Mouse (Mus musculus) left cerebral cortex, postnatal 25 days (tissue): ENCODE measurements around the gene Osbpl8. TPM values are rescaled to one million over a fixed set of nuclear protein-coding genes. Genes with fewer than 3 reads are reported as not detected.
"Not testable (repeated sequence)": the region's sequence is repeated elsewhere in the genome, so short reads cannot be mapped to it uniquely, and the experiment has no call there.

ENCODE experiments used
- DNase-seq, 2 experiments: peaks; one replicate each; pipeline ENCODE4 v3.0.0; 2022; ENCODE audit warnings: low spot score in 2 of 2, mixed read lengths in 1 of 2
- intact Hi-C: fragments of 180-260 bp; cut with DNase I; formaldehyde crosslinking; loops from one replicate; pipeline ENCODE4 v1.15.1; 2025
- total RNA-seq, 2 experiments: library from RNA; stranded (reverse); gene quantifications; 2 replicates each; pipeline ENCODE4 v1.2.3; 2021

Gene Osbpl8
- total RNA-seq, 2 experiments from 2014 or later, result 90.9 to 98.6 TPM

- intact Hi-C loops, result no loop called here
- no peak for DNase-seq
Observed at GRCm38 (mm10) chr10:111177336-111177735, 12.8 kb downstream of the Osbpl8 start.

GRCm38 (mm10) chr10:111178024-111178423 is 13.5 kb downstream of the Osbpl8 start:
- DNase-seq, result peak; percentile 59 to 91
- intact Hi-C loops, result loop anchor here (1.0 kb wide), 1 partner anchor 12 kb away; no protein-coding TSS in a partner anchor

- intact Hi-C loops, result no loop called here
Observed at GRCm38 (mm10) chr10:111180633-111181032, 16.1 kb downstream of the Osbpl8 start.

GRCm38 (mm10) chr10:111183634-111184270 is 19.2 kb downstream of the Osbpl8 start:
- intact Hi-C loops, result no loop called here
- no peak for DNase-seq

More at GRCm38 (mm10) chr10:111180633-111181032, 16.1 kb downstream of the Osbpl8 start:
- DNase-seq, result no peak

GRCm38 (mm10) chr10:111185574-111186269 is 21.2 kb downstream of the Osbpl8 start:
- DNase-seq, result no peak
- intact Hi-C loops, result loop anchor here (5.0 kb wide), 1 partner anchor 67 kb away; no protein-coding TSS in a partner anchor

- intact Hi-C loops, result loop anchor here (5.0 kb wide), 1 partner anchor 63 kb away; no protein-coding TSS in a partner anchor
- DNase-seq, result no peak
Observed at GRCm38 (mm10) chr10:111189022-111189555, 24.5 kb downstream of the Osbpl8 start.

- intact Hi-C loops, result loop anchor here (1.0 kb wide), 1 partner anchor 12 kb away; no protein-coding TSS in a partner anchor
Observed at GRCm38 (mm10) chr10:111190110-111190795, 25.7 kb downstream of the Osbpl8 start.

GRCm38 (mm10) chr10:111193536-111193935 is 29.0 kb downstream of the Osbpl8 start:
- intact Hi-C loops, result no loop called here

More at GRCm38 (mm10) chr10:111190110-111190795, 25.7 kb downstream of the Osbpl8 start:
- DNase-seq, result peak; percentile 49 to 92

GRCm38 (mm10) chr10:111196191-111196590 is 31.6 kb downstream of the Osbpl8 start:
- intact Hi-C loops, result no loop called here

More at GRCm38 (mm10) chr10:111193536-111193935, 29.0 kb downstream of the Osbpl8 start:
- no peak for DNase-seq

GRCm38 (mm10) chr10:111198705-111199104 is 34.2 kb downstream of the Osbpl8 start:
- intact Hi-C loops, DNase-seq: not testable (repeated sequence)

More at GRCm38 (mm10) chr10:111196191-111196590, 31.6 kb downstream of the Osbpl8 start:
- no peak for DNase-seq

GRCm38 (mm10) chr10:111201120-111201519 is 36.6 kb downstream of the Osbpl8 start:
- no peak for DNase-seq
- intact Hi-C loops, result no loop called here

GRCm38 (mm10) chr10:111201666-111202065 is 37.1 kb downstream of the Osbpl8 start:
- intact Hi-C loops, result no loop called here
- DNase-seq, result no peak

GRCm38 (mm10) chr10:111204089-111204488 is 39.5 kb downstream of the Osbpl8 start:
- intact Hi-C loops, result no loop called here
- no peak for DNase-seq

GRCm38 (mm10) chr10:111205421-111205820 is 40.9 kb downstream of the Osbpl8 start:
- intact Hi-C loops, result no loop called here
- DNase-seq, result no peak

GRCm38 (mm10) chr10:111207386-111207785 is 42.8 kb downstream of the Osbpl8 start:
- intact Hi-C loops, result no loop called here
- DNase-seq, result no peak

- intact Hi-C loops, result no loop called here
- no peak for DNase-seq
Observed at GRCm38 (mm10) chr10:111214084-111214483, 49.5 kb downstream of the Osbpl8 start.

GRCm38 (mm10) chr10:111214696-111215095 is 50.1 kb downstream of the Osbpl8 start:
- DNase-seq, result no peak
- intact Hi-C loops, result no loop called here

GRCm38 (mm10) chr10:111215572-111215971 is 51.0 kb downstream of the Osbpl8 start:
- intact Hi-C loops, result no loop called here
- no peak for DNase-seq

GRCm38 (mm10) chr10:111216111-111216510 is 51.6 kb downstream of the Osbpl8 start:
- intact Hi-C loops, result no loop called here
- no peak for DNase-seq

- no peak for DNase-seq
- intact Hi-C loops, result loop anchor here (10.0 kb wide), 1 partner anchor 702 kb away; no protein-coding TSS in a partner anchor
Observed at GRCm38 (mm10) chr10:111222535-111222934, 58.0 kb downstream of the Osbpl8 start.
